ENCODE assay signal across 14 mouse cellular contexts in genomic region chr9:122135885-122136170, GRCm38 (mm10). TPM values are rescaled to one million over a fixed set of nuclear protein-coding genes. Genes with fewer than 3 reads are reported as not detected.
DNase-seq lines count a peak whose midpoint lies in the region; ATAC-seq and TF ChIP-seq lines count a peak whose summit lies in the region.
"Had no signal": no experiment of that assay in that cellular context is flagged by ENCODE, and none has a peak within 500 bp of the region (broad histone marks: within the 10 kb centered on the region; RNA-seq: fewer than 3 reads in every experiment).

No protein-coding gene starts in this region.

- no peak for DNase-seq in heart, adult 2 months
- DNase-seq in heart, postnatal 10 days, result no peak
- DNase-seq in kidney, adult 18-20 months, result no peak
- peak; percentile 35 for DNase-seq in lung, postnatal 36 days
- DNase-seq in lung, postnatal 25 days (ENCODE audit: low spot score), result no peak
- DNase-seq in left cerebral cortex, postnatal 10 days (ENCODE audit: extremely low spot score in 1 of 2, low spot score in 2 of 2), result no peak
- no peak for DNase-seq in midbrain, embryonic 11.5 days (ENCODE audit: low spot score, missing footprints)
- DNase-seq: cerebellum, postnatal 36 days; kidney, adult 8-10 months; lung, postnatal 14 days had no signal

- peaks cover 37% of the 10 kb centered on the region for H3K4me1 ChIP-seq in heart, adult 2 months (ENCODE audit: control insufficient read depth, insufficient read depth, low read length)
- H3K4me1 ChIP-seq in kidney, embryonic 14.5 days (ENCODE audit: control insufficient read depth, insufficient read depth, low read length), result 0 out of 2 replicates have a peak, but pooled peaks cover 7% of the 10 kb centered on the region
- H3K4me1 ChIP-seq in midbrain, embryonic 11.5 days (ENCODE audit: control insufficient read depth, insufficient read depth, low read length), result no peaks in the 10 kb centered on the region
- H3K4me1 ChIP-seq: neural tube, embryonic 12.5 days had no signal

- peak overlapping the region; percentile 74 for H3K27ac ChIP-seq in heart, adult 2 months
- H3K27ac ChIP-seq in kidney, embryonic 14.5 days (ENCODE audit: low read depth, low read length), result no peak overlapping the region
- no peak overlapping the region for H3K27ac ChIP-seq in midbrain, embryonic 11.5 days (ENCODE audit: low read depth, low read length)
- H3K27ac ChIP-seq: midbrain, embryonic 15.5 days; neural tube, embryonic 12.5 days had no signal

- intact Hi-C loops in heart, adult 2 months (cut with DNase I), result loop anchor here (5.0 kb wide), 1 partner anchor 36 kb away; no protein-coding TSS in a partner anchor
- intact Hi-C loops in heart, postnatal 10 days (cut with DNase I), result no loop called here
- intact Hi-C loops in left cerebral cortex, postnatal 10 days (cut with DNase I), result no loop called here

- no peak overlapping the region for H3K9ac ChIP-seq in heart, adult 2 months (ENCODE audit: low read depth, low read length)
- no peak overlapping the region for H3K9ac ChIP-seq in kidney, embryonic 14.5 days (ENCODE audit: low read depth, low read length)
- H3K9ac ChIP-seq in midbrain, embryonic 11.5 days (ENCODE audit: low read length), result no peak overlapping the region
- H3K9ac ChIP-seq: midbrain, embryonic 15.5 days; neural tube, embryonic 12.5 days had no signal

- no peak for TF ChIP-seq POLR2A in heart, adult 2 months (IDR thresholded peaks at IDR 0.05; ENCODE audit: insufficient read depth, low read depth, low read length)

- no peak overlapping the region for H3K4me2 ChIP-seq in kidney, embryonic 14.5 days (replicated peaks; ENCODE audit: low read depth, low read length)
- H3K4me2 ChIP-seq in midbrain, embryonic 11.5 days, result no peak overlapping the region
- H3K4me2 ChIP-seq: midbrain, embryonic 15.5 days; neural tube, embryonic 12.5 days had no signal

- no peaks in the 10 kb centered on the region for H3K27me3 ChIP-seq in heart, adult 2 months (ENCODE audit: control insufficient read depth, insufficient read depth, low read length)
- no peaks in the 10 kb centered on the region for H3K27me3 ChIP-seq in kidney, embryonic 14.5 days (ENCODE audit: control insufficient read depth, insufficient read depth, low read length)
- no peaks in the 10 kb centered on the region for H3K27me3 ChIP-seq in midbrain, embryonic 11.5 days (ENCODE audit: control insufficient read depth, insufficient read depth, low read length)
- H3K27me3 ChIP-seq: midbrain, embryonic 15.5 days; neural tube, embryonic 12.5 days had no signal

- peaks cover 10% of the 10 kb centered on the region for H3K79me2 ChIP-seq in heart, adult 2 months (replicated peaks; ENCODE audit: control insufficient read depth, insufficient read depth, low read length)

- ATAC-seq in kidney, embryonic 14.5 days (ENCODE audit: low FRiP score, low TSS enrichment), result 0 out of 2 replicates have a peak, but pooled peaks have one; percentile 20
- ATAC-seq in midbrain, embryonic 11.5 days (ENCODE audit: low FRiP score), result no peak
- ATAC-seq: forebrain, embryonic 16.5 days; midbrain, embryonic 15.5 days had no signal

- no peaks in the 10 kb centered on the region for H3K9me3 ChIP-seq in kidney, embryonic 14.5 days (ENCODE audit: control insufficient read depth, low read length)
- no peaks in the 10 kb centered on the region for H3K9me3 ChIP-seq in midbrain, embryonic 11.5 days (ENCODE audit: control insufficient read depth, low read length)
- H3K9me3 ChIP-seq: midbrain, embryonic 15.5 days; neural tube, embryonic 12.5 days had no signal

- TF ChIP-seq EP300 in heart, adult 2 months (IDR thresholded peaks at IDR 0.05; ENCODE audit: insufficient read depth, low read depth, low read length), result no peak

- no peak for TF ChIP-seq CTCF in heart, adult 2 months (IDR thresholded peaks at IDR 0.05)

- H3K4me3 ChIP-seq in heart, adult 2 months, result no peak overlapping the region
- H3K4me3 ChIP-seq in kidney, embryonic 14.5 days (ENCODE audit: low read length), result no peak overlapping the region
- no peak overlapping the region for H3K4me3 ChIP-seq in midbrain, embryonic 11.5 days (ENCODE audit: low read depth, low read length)
- H3K4me3 ChIP-seq: midbrain, embryonic 15.5 days; neural tube, embryonic 12.5 days had no signal

- H3K36me3 ChIP-seq in heart, adult 2 months (ENCODE audit: control insufficient read depth, insufficient read depth, low read length), result peaks cover 77% of the 10 kb centered on the region
- H3K36me3 ChIP-seq in kidney, embryonic 14.5 days (ENCODE audit: control insufficient read depth, insufficient read depth, low read length), result peaks cover 21% of the 10 kb centered on the region
- no peaks in the 10 kb centered on the region for H3K36me3 ChIP-seq in midbrain, embryonic 11.5 days (ENCODE audit: control insufficient read depth, insufficient read depth, low read length)

- 61% methylated on average over 2 of the region's 2 CpGs for WGBS in heart, adult 2 months
- 80% methylated on average over 2 of the region's 2 CpGs for WGBS in kidney, embryonic 14.5 days
- 81% methylated on average over 2 of the region's 2 CpGs for WGBS in midbrain, embryonic 11.5 days

RNA-seq across cellular contexts. Expression of gene Snrk, which starts 18.8 kb away (rescaled TPM):
- total RNA-seq in heart, adult 2 months (2021), result 100 to 1,000 TPM; 142 to 163 TPM
- 68.0 and 89.8 TPM in 2 replicates for polyA plus RNA-seq in heart, adult 2 months (2012; rRNA removed)
- total RNA-seq in heart, postnatal 10 days (2021), result 100 to 1,000 TPM; 133 to 167 TPM
- 22.5 and 41.1 TPM in 2 replicates for polyA plus RNA-seq in kidney, embryonic 14.5 days (2014; fragmentation: Nextera tagmentation; extraction: Ambion mirVana)
- 100 to 1,000 TPM; 111 to 118 TPM for total RNA-seq in left cerebral cortex, postnatal 10 days (2021)
- 24.9 and 26.1 TPM in 2 replicates for polyA plus RNA-seq in midbrain, embryonic 11.5 days (2014; fragmentation: Nextera tagmentation; extraction: Ambion mirVana)
